In the genomic region with DNA sequence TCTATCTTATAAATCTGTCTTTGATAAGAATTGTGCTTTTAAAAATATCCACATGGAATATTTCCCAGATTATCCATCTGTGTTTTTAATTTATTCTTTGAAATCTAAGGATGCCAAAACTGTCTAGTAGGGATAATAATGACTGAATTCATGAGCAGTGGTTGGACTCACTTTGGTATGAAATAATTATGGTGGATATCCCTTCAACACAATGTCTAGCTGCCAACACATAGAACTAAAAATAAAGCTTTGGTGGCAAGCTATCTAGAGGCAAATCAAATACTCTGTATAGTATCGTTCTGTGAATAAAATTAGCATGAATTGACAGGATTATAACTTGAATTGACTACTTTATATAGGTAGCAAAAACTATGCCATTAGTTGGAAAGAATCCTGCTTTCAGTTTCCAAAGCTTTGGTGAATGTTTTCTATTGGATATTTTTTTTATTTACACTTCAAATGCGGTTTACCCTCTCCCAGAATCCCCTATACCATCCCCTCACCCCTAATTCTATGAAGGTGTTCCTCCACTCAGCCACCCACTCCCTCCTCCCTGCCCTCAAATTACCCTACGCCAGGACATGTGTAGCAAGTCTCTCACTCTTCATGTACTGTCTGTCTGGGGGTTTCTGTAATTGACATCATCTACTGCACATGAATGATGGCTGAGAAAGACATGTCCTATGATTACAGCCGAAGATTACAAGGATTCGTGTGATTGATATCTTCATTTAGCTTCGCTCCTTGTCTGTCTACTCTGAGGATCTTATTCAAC, we compare ENCODE assay signal across 15 mouse cellular contexts.
"Had no signal": no experiment of that assay in that cellular context is flagged by ENCODE, and none has a peak within 500 bp of the region (broad histone marks: within the 10 kb centered on the region; RNA-seq: fewer than 3 reads in every experiment).

No protein-coding gene starts in this region.

- H3K9ac ChIP-seq: kidney, embryonic 15.5 days; liver, embryonic 13.5 days had no signal

- H3K36me3 ChIP-seq: kidney, embryonic 15.5 days; liver, embryonic 13.5 days had no signal

- H3K4me3 ChIP-seq: kidney, embryonic 15.5 days; left cerebral cortex, adult 2 months; liver, embryonic 13.5 days had no signal

- DNase-seq: kidney, adult 8-10 months; kidney, postnatal 10 days; kidney, postnatal 36 days; layer of hippocampus, postnatal 36 days; liver, embryonic 13.5 days; lung, adult 2 months; midbrain, embryonic 14.5 days; right cerebral cortex, adult 18-20 months; right cerebral cortex, postnatal 14 days; right cerebral cortex, postnatal 4 days; thymus, postnatal 36 days had no signal

- H3K9me3 ChIP-seq: kidney, embryonic 15.5 days; liver, embryonic 13.5 days had no signal

- H3K27ac ChIP-seq: kidney, embryonic 15.5 days; left cerebral cortex, adult 2 months; liver, embryonic 13.5 days; macrophage; stomach, postnatal 0 days had no signal

- H3K4me1 ChIP-seq: kidney, embryonic 15.5 days; liver, embryonic 13.5 days had no signal

- H3K4me2 ChIP-seq: kidney, embryonic 15.5 days; liver, embryonic 13.5 days had no signal

- H3K27me3 ChIP-seq: kidney, embryonic 15.5 days; liver, embryonic 13.5 days had no signal
